Mouse (Mus musculus) thymus, adult 2 months (tissue): ENCODE results near the gene Nkain2.

Experiments used
- CTCF ChIP-seq: fragments of 200-500 bp; IDR thresholded peaks from 2 replicates; pipeline ENCODE4 v1.5.1; 2012; ENCODE audit warnings: mild to moderate bottlenecking, control low read depth, low read length, moderate library complexity, borderline replicate concordance; ENCODE audit not compliant: control insufficient read depth, poor library complexity, insufficient read depth; ENCODE audit errors: extremely low read depth
- POLR2A ChIP-seq: fragments of 200-500 bp; IDR thresholded peaks from 2 replicates; pipeline ENCODE4 v1.6.1; 2012; ENCODE audit warnings: mild to moderate bottlenecking, low read length, control low read depth, moderate library complexity; ENCODE audit not compliant: control insufficient read depth, poor library complexity, insufficient read depth; ENCODE audit errors: extremely low read depth

GRCm38 (mm10) chr10:31899501-31899900 lies 990.8 kb downstream of the Nkain2 start:
- no peak for TF ChIP-seq POLR2A
- no peak for TF ChIP-seq CTCF
